Mouse (Mus musculus) E14TG2a.4 (cell line): ENCODE data around the gene Msh5.

Source experiments
- CTCF ChIP-seq: conservative IDR thresholded peaks from 2 replicates; pipeline ENCODE4 v1.5.1; 2014; ENCODE audit warnings: low read length
- POU5F1 ChIP-seq: IDR thresholded peaks from 2 replicates; pipeline ENCODE4 v1.6.1; 2014; ENCODE audit warnings: low read length, borderline replicate concordance

- TF ChIP-seq CTCF, result no peak
- TF ChIP-seq POU5F1, result no peak
Measured at GRCm38 (mm10) chr17:35079778-35080177, 33.2 kb upstream of the Msh5 start.
